Mouse (Mus musculus) E14TG2a.4 (cell line): ENCODE data around the gene CK137956.

ENCODE experiments used
- CTCF ChIP-seq: conservative IDR thresholded peaks from 2 replicates; pipeline ENCODE4 v1.5.1; 2014; ENCODE audit warnings: low read length
- NANOG ChIP-seq: IDR thresholded peaks from 2 replicates; pipeline ENCODE4 v1.6.1; 2014; ENCODE audit warnings: borderline replicate concordance, low read length, mixed read lengths
- POU5F1 ChIP-seq: IDR thresholded peaks from 2 replicates; pipeline ENCODE4 v1.6.1; 2014; ENCODE audit warnings: low read length, borderline replicate concordance

- TF ChIP-seq CTCF (no peak), POU5F1 (no peak), NANOG (no peak)
These were observed 81.7 kb downstream of the CK137956 start for GRCm38 (mm10) chr4:127889071-127889470.
